Mouse (Mus musculus) stomach, embryonic 14.5 days (tissue): ENCODE data around the gene Gm11559. TPM values are rescaled to one million over a fixed set of nuclear protein-coding genes. Genes with fewer than 3 reads are reported as not detected.
"Not testable (repeated sequence)": the region's sequence is repeated elsewhere in the genome, so short reads cannot be mapped to it uniquely, and the experiment has no call there.

Experiments
- ATAC-seq: fragments of 200-750 bp; cut with Nextera tagmentation; 2 replicates; pipeline ENCODE4 v1.8.0; 2017; ENCODE audit warnings: low read depth, moderate TSS enrichment; ENCODE audit not compliant: insufficient number of reproducible peaks, insufficient read depth, low FRiP score
- H3K27ac ChIP-seq: fragments of 300-500 bp; sonication (generic); 2 replicates; pipeline ENCODE4 v1.5.1; 2014; ENCODE audit warnings: mild to moderate bottlenecking, low read length, moderate library complexity, mixed read lengths
- H3K27me3 ChIP-seq: fragments of 300-500 bp; sonication (generic); 2 replicates; pipeline ENCODE4 v1.6.1; 2014; ENCODE audit warnings: low read length, control low read depth, mixed read lengths; ENCODE audit not compliant: control insufficient read depth, insufficient read depth
- H3K36me3 ChIP-seq: fragments of 300-500 bp; sonication (generic); 2 replicates; pipeline ENCODE4 v1.6.1; 2014; ENCODE audit warnings: mild to moderate bottlenecking, control low read depth, low read length, moderate library complexity, mixed read lengths; ENCODE audit not compliant: control insufficient read depth, insufficient read depth
- H3K4me1 ChIP-seq: fragments of 300-500 bp; sonication (generic); 2 replicates; pipeline ENCODE4 v1.6.1; 2014; ENCODE audit warnings: low read length, control low read depth, mixed read lengths; ENCODE audit not compliant: control insufficient read depth, insufficient read depth
- H3K4me2 ChIP-seq: fragments of 300-500 bp; sonication (generic); replicated peaks from 2 replicates; pipeline ENCODE4 v1.6.1; 2014; ENCODE audit warnings: low read depth, low read length, control low read depth
- H3K4me3 ChIP-seq: fragments of 300-500 bp; sonication (generic); 2 replicates; pipeline ENCODE4 v1.5.1; 2014; ENCODE audit warnings: low read depth, low read length, control low read depth
- H3K9ac ChIP-seq: fragments of 300-500 bp; sonication (generic); replicated peaks from 2 replicates; pipeline ENCODE4 v1.6.1; 2014; ENCODE audit warnings: low read depth, mild to moderate bottlenecking, control low read depth, low read length, moderate library complexity, mixed read lengths
- H3K9me3 ChIP-seq: fragments of 300-500 bp; sonication (generic); 2 replicates; pipeline ENCODE4 v1.6.1; 2016; ENCODE audit warnings: low read depth, low read length, control low read depth; ENCODE audit not compliant: control insufficient read depth
- WGBS: fragments of 180-500 bp; shearing (Covaris S2); extraction: QIAGEN DNeasy Blood & Tissue Kit; methylation state at CpG from one replicate; pipeline ENCODE4 v1.1.7; 2014; 5-methylcytosine and 5-hydroxymethylcytosine counted together
- polyA plus RNA-seq: library from polyadenylated mRNA; unstranded; fragments of >200 nt; fragmentation: Nextera tagmentation; extraction: Ambion mirVana; gene quantifications from 2 replicates; pipeline ENCODE4 v1.2.1, GENCODE M21; 2014

The Gm11559 gene
- not detected in 2 replicates for polyA plus RNA-seq

- H3K9ac ChIP-seq, H3K4me2 ChIP-seq, H3K4me3 ChIP-seq, ATAC-seq, H3K9me3 ChIP-seq, H3K4me1 ChIP-seq, H3K27me3 ChIP-seq, H3K27ac ChIP-seq, H3K36me3 ChIP-seq: not testable (repeated sequence)
- 57% methylated on average over 1 of the region's 1 CpGs for WGBS
Observed at GRCm38 (mm10) chr11:99864176-99864575, at the start of gene Gm11559. Gm11559 (plus strand) TSS chr11:99864476.

GRCm38 (mm10) chr11:99815566-99815965 is 48.7 kb upstream of the Gm11559 start, which contains the start of gene Gm11564:
Gm11564 (minus strand) TSS chr11:99815666.
- H3K36me3 ChIP-seq, H3K4me1 ChIP-seq, H3K4me3 ChIP-seq, H3K27me3 ChIP-seq, ATAC-seq, H3K9me3 ChIP-seq, H3K27ac ChIP-seq, H3K9ac ChIP-seq, H3K4me2 ChIP-seq: not testable (repeated sequence)
- 81% methylated on average over 2 of the region's 2 CpGs for WGBS

GRCm38 (mm10) chr11:99837966-99838365 is 26.3 kb upstream of the Gm11559 start, which contains the start of gene 2300003K06Rik:
2300003K06Rik (minus strand) TSS chr11:99838066.
- H3K27ac ChIP-seq, result no peak within 1 kb of the TSS
- no peak within 1 kb of the TSS for H3K4me3 ChIP-seq
- no peak for ATAC-seq
- H3K4me1 ChIP-seq, result no peaks in the 10 kb centered on the region
- H3K9me3 ChIP-seq, result no peaks in the 10 kb centered on the region
- WGBS, result 67% methylated on average over 1 of the region's 1 CpGs
- H3K9ac ChIP-seq, result no peak within 1 kb of the TSS
- H3K27me3 ChIP-seq, result no peaks in the 10 kb centered on the region
- H3K4me2 ChIP-seq, result no peak within 1 kb of the TSS
- H3K36me3 ChIP-seq, result no peaks in the 10 kb centered on the region

- Histone ChIP-seq H3K4me2 (no peak overlapping the region), H3K4me1 (no peaks in the 10 kb centered on the region), H3K9me3 (no peaks in the 10 kb centered on the region), H3K9ac (no peak overlapping the region), H3K36me3 (no peaks in the 10 kb centered on the region), H3K27me3 (no peaks in the 10 kb centered on the region), H3K27ac (no peak overlapping the region), H3K4me3 (no peak overlapping the region)
- ATAC-seq, result no peak
- WGBS, result 65% methylated on average over 1 of the region's 1 CpGs
Observed at GRCm38 (mm10) chr11:99842185-99842584, 22.1 kb upstream of the Gm11559 start.

GRCm38 (mm10) chr11:99846746-99847145 is 17.5 kb upstream of the Gm11559 start:
- Histone ChIP-seq H3K4me1 (no peaks in the 10 kb centered on the region), H3K4me3 (no peak overlapping the region), H3K4me2 (no peak overlapping the region), H3K36me3 (no peaks in the 10 kb centered on the region), H3K27me3 (no peaks in the 10 kb centered on the region), H3K9me3 (no peaks in the 10 kb centered on the region), H3K9ac (no peak overlapping the region), H3K27ac (no peak overlapping the region)
- ATAC-seq, result no peak
- 81% methylated on average over 2 of the region's 2 CpGs for WGBS

GRCm38 (mm10) chr11:99851508-99851907 is 12.8 kb upstream of the Gm11559 start, which contains the start of gene Krtap4-16:
Krtap4-16 (minus strand) TSS chr11:99851608.
- Histone ChIP-seq H3K36me3 (no peaks in the 10 kb centered on the region), H3K4me3 (no peak within 1 kb of the TSS), H3K9me3 (no peaks in the 10 kb centered on the region), H3K4me2 (no peak within 1 kb of the TSS), H3K9ac (no peak within 1 kb of the TSS), H3K4me1 (no peaks in the 10 kb centered on the region), H3K27me3 (no peaks in the 10 kb centered on the region), H3K27ac (no peak within 1 kb of the TSS)
- no peak for ATAC-seq

GRCm38 (mm10) chr11:99854121-99854520 is 10.2 kb upstream of the Gm11559 start:
- Histone ChIP-seq H3K36me3 (no peaks in the 10 kb centered on the region), H3K4me3 (no peak overlapping the region), H3K4me1 (no peaks in the 10 kb centered on the region), H3K27me3 (no peaks in the 10 kb centered on the region), H3K9ac (no peak overlapping the region), H3K9me3 (no peaks in the 10 kb centered on the region), H3K27ac (no peak overlapping the region), H3K4me2 (no peak overlapping the region)
- no peak for ATAC-seq
- WGBS, result 43% methylated on average over 3 of the region's 3 CpGs

- Histone ChIP-seq H3K9ac (no peak within 1 kb of the TSS), H3K36me3 (no peaks in the 10 kb centered on the region), H3K4me3 (no peak within 1 kb of the TSS), H3K27me3 (no peaks in the 10 kb centered on the region), H3K9me3 (no peaks in the 10 kb centered on the region), H3K4me1 (no peaks in the 10 kb centered on the region), H3K4me2 (no peak within 1 kb of the TSS), H3K27ac (no peak within 1 kb of the TSS)
- 79% methylated on average over 2 of the region's 2 CpGs for WGBS
- ATAC-seq, result no peak
Observed at GRCm38 (mm10) chr11:99857617-99858016, 6.7 kb upstream of the Gm11559 start, which contains the start of gene Gm11568. Gm11568 (plus strand) TSS chr11:99857917.

- H3K4me2 ChIP-seq, result no peak overlapping the region
- H3K9ac ChIP-seq, result no peak overlapping the region
- no peak overlapping the region for H3K27ac ChIP-seq
- H3K27me3 ChIP-seq, result no peaks in the 10 kb centered on the region
- ATAC-seq, result no peak
- H3K4me3 ChIP-seq, result no peak overlapping the region
- no peaks in the 10 kb centered on the region for H3K4me1 ChIP-seq
- WGBS, result 66% methylated on average over 2 of the region's 2 CpGs
- H3K9me3 ChIP-seq, result no peaks in the 10 kb centered on the region
- no peaks in the 10 kb centered on the region for H3K36me3 ChIP-seq
Observed at GRCm38 (mm10) chr11:99858761-99859160, 5.5 kb upstream of the Gm11559 start.
